Mouse (Mus musculus): ENCODE results near the gene Zbp1.

- TF ChIP-seq CTCF (IDR thresholded peaks at IDR 0.05; ENCODE audit: low read depth, low read length) = no peak
- TF ChIP-seq POLR2A (IDR thresholded peaks at IDR 0.05; ENCODE audit: borderline replicate concordance, low read depth, low read length) = no peak
These were observed 61.3 kb downstream of the Zbp1 start for GRCm38 (mm10) chr2:173157376-173157775.

All from bone marrow macrophage, adult 2 months (primary cell).